Mouse (Mus musculus): ENCODE results near the gene Angptl1.

Angptl1 gene

DNA sequence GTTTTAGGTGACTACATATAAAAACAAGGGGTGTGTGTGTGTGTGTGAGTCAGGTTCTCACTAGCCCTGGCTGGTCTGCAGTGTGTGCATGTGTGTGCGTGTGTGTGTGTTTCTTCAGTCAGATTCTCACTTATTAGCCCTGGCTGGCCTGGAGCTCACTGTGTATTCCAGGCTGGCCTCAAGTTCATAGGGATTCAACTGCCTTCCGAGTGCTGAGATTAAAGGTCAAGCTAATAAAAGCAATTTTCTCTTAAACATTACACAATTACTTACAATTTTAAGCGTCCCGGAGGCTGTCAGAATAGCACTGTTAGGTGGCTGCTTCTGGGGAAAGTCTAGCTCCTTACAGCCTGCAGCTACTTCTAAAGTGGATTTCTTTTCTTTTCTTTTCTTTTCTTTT, at the start of gene Angptl1:
Gene Angptl1 (plus strand): TSS at position 386 of the 400 bp plus-strand sequence.
- no peak for DNase-seq

- no peak for DNase-seq
Observed at GRCm38 (mm10) chr1:156789844-156790490, 48.4 kb upstream of the Angptl1 start.

- DNase-seq = no peak
Observed at GRCm38 (mm10) chr1:156796251-156796650, 42.1 kb upstream of the Angptl1 start.

DNA sequence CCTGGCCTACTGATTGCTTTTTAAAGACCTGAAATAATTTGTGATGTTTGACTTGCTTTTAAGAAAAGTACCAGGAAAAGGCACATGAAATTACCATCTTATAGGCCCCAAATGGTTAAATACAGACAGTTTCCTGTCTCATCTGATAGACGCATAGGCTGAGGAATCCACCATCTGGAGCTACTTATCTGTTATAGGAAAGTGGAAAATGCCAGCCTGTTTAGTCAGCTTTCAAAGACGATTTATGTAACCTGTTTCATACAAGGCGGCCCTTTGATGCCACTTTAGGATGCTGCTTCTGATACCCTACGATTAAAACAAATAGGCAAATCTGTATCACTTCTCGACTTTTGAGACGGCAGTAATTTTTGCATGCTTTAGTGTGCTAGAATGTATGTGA, 37.1 kb upstream of the Angptl1 start:
- DNase-seq = peak; percentile 26

GRCm38 (mm10) chr1:156808332-156808731, 30.0 kb upstream of the Angptl1 start:
- DNase-seq = no peak

- no peak for DNase-seq
Observed at GRCm38 (mm10) chr1:156811928-156812327, 26.4 kb upstream of the Angptl1 start.

- no peak for DNase-seq
Observed at GRCm38 (mm10) chr1:156812716-156813115, 25.6 kb upstream of the Angptl1 start.

- DNase-seq = no peak
Observed at GRCm38 (mm10) chr1:156813485-156813884, 24.9 kb upstream of the Angptl1 start.

- no peak for DNase-seq
Observed at GRCm38 (mm10) chr1:156819236-156819635, 19.1 kb upstream of the Angptl1 start.

- no peak for DNase-seq
Observed at GRCm38 (mm10) chr1:156838695-156839094, 333 bp downstream of the Angptl1 start.

- peak; percentile 27 for DNase-seq
Observed at GRCm38 (mm10) chr1:156841625-156842339, 3.4 kb downstream of the Angptl1 start.

DNA sequence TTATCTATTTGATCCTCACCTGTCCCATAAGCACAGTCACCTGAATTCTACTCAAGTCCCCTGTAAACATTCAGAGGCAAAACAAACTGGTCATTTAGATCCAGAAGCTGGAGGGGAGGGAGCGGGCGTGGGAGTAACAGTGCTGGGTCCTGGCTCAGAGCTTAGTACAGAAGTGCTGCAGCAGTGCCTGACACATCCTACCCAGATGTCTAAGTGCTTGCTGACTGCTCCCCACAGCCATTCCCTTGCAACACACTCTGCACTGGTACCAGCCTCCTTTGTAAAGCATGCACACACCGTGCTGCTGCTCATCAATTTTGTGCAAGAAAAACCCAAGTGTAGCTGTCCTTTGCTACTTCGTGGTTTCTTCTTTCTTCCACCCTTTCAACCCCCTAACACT, 8.7 kb downstream of the Angptl1 start:
- DNase-seq = no peak

DNA sequence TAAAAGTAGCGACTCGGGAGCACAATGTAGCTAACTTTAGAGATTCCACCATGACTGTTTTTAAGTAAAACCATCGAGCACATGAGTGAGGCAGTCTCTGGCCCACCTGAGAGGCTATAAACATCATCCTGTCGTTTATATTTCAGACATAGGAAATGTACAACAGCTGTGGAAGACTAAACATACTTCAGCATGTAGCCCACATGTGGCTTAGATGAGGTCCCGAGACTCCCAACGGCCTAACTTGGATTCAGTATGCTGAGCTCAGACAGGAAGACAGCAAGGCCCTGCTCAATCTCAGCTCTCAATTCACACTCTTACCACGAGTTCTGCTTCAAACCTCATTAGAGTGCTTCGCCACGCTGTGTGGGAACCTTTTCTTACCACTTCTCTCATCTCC, 14.0 kb downstream of the Angptl1 start:
- no peak for DNase-seq

GRCm38 (mm10) chr1:156852872-156853271, 14.5 kb downstream of the Angptl1 start:
- no peak for DNase-seq

DNA sequence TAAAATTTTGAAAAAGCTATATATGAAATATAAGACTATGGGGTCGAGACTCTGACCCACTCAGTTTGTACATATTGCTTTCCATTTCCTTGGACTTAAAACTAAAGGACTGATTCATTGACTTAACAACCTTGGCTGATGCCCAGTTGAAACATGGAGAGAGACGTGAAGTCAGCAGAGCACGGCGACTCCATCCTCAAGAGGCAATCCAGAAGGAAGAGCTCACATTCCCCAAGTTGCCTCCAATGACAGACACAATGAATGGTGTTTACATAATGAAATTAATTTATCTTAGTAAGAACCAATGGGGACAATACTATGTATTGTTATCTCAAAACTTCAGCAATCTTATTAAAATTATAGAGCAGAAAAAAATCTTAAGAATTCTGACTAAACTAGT, 16.2 kb downstream of the Angptl1 start:
- no peak for DNase-seq

DNA sequence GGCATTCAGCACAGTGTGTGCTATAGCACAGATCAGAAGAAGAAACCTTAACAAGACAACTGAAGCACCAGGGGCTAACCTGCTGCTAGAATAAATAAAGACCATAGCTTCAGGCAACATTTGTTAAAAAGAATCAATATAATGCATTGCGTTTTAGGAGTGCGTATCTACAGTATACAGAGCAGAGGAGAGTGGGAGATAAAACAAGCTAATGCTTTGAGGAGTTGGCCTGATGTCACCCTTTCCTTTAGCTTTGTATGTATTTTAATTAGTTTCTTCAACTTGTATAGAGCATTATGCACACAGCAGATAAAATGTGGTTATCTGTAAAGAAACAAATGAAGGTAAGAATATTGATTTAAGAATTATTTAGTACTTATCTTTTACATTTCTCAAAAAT, 18.3 kb downstream of the Angptl1 start:
- no peak for DNase-seq

DNA sequence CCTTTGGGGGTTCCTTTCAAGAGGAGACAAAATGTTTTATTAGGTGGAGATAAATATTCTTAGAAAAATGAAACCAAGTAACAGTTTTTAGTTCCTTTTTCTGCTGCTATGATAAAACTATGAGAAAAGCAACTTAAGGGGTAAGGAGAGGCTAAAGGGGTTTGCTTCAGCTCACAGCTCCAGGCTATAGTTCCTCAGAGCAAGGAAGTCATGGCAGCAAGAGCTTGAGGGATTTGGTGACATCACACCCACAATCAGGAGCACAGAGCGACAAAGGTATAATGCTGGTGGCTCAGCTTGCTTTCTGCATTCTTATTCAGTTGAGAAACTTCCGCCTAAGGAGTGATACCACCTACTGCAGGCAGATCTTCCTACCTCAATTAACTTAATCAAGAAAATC, 20.8 kb downstream of the Angptl1 start:
- DNase-seq = no peak

- no peak for DNase-seq
Observed at GRCm38 (mm10) chr1:156859711-156860250, 21.4 kb downstream of the Angptl1 start.

DNA sequence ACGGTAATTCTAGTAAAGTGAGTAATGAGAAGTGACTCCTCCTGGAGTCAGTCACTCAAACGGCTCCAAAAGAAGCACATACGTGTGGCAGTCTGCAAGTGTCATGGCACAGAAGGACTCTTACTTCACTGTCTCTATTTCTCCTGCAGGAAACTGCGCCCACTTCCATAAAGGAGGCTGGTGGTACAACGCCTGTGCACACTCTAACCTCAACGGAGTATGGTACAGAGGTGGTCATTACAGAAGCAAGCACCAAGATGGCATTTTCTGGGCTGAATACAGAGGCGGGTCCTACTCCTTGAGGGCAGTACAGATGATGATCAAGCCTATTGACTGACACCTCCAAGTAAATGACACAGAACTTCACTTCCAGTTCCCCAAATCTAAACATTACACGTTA, 21.9 kb downstream of the Angptl1 start:
- DNase-seq = no peak

DNA sequence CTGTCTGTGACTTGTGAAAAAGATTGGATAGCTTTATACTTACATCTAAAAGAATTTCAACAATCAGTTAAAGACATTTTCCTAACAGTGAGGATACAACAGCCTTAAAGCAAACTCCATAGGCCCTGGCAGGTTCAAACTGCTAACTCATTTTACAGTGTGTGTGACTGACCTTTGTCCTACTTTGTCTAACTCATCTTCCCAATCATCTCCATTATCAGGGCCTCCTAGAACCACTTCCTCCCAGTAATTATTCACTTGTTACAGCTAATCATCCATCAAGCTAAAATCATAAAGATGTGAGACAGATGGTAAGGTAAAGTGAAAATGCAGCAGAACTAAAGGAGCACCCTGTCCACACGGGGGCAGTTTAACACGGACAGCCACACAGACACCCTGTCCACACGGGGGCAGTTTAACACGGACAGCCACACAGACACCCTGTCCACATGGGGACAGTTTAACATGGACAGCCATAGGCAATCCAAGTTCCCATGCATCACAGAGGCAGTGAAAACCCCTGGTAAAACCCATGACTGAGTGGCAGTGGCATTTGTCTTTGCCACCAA, 23.2 kb downstream of the Angptl1 start:
- no peak for DNase-seq

DNA sequence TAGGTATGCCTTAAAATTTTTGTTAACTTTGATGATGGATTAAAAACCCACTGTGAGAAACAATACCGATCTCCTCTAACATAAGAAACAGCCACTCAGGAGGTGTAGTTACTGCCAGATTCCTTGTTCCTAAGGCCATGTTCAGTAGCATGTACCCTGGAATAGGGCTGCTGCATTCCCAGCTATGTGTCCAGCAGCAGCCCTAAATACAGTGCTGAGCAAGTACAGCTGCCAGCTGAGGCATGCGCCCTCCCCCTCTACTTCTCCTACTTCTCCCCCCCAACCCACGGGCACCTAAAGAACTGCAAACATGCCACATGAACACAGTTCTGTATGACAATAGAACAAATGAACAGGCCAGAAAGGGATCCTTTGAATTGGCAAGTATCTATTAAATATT, 25.4 kb downstream of the Angptl1 start:
- DNase-seq = no peak

GRCm38 (mm10) chr1:156864240-156864639, 25.9 kb downstream of the Angptl1 start:
- DNase-seq = no peak

DNA sequence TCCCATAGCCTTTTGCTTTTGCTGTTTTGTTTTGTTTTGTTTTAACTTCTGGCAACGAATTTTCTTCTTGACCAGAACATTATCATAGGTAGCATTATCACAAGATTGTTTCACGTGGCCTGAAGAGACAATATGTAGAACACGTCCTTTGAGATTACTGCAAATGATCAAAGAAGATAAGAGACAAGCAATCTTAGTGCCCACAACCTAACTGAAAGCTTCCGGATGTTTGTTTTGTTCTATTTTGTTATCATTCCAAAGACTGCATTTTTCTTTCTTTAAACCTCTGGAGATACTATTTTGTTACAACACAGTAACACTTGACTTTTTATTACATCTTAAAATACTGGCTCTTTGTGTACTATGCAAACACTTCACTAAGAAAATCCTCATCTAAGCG, 31.7 kb downstream of the Angptl1 start:
- no peak for DNase-seq

DNA sequence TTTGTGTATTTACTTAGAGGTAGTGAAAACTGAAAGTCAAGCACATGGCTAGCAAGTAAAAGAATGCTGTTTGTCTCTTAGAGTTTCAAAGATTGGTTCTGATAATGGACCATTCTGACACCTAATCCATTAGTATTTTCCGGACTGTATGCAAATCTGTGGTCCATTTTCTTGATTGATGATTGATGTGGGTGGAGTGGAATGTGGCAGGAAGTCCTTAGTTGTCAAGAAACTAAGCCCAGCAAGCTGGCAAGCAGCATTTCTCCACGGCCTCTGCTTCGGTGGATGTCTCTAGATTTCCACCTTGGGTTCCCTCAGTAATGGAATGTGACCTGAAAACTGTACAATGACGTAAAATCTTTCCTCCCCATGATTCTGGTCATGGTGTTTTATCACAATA, 32.3 kb downstream of the Angptl1 start:
- no peak for DNase-seq

Data from layer of hippocampus, adult 9-11 months (tissue).